Mouse (Mus musculus) lung, embryonic 15.5 days (tissue): Measurements from ENCODE around the gene Itpr2. TPM values are rescaled to one million over a fixed set of nuclear protein-coding genes. Genes with fewer than 3 reads are reported as not detected.
A peak's percentile ranks its signal among the peaks of the same experiment; 100 is the strongest.

Experiments
- ATAC-seq: fragments of 200-750 bp; cut with Nextera tagmentation; 2 replicates; pipeline ENCODE4 v1.8.0; 2017; ENCODE audit warnings: moderate number of reproducible peaks, borderline replicate concordance; ENCODE audit not compliant: low FRiP score, low TSS enrichment; ENCODE audit errors: extremely low read depth
- H3K27ac ChIP-seq: fragments of 300-500 bp; sonication (generic); 2 replicates; pipeline ENCODE4 v1.5.1; 2015; ENCODE audit warnings: moderate library complexity, mild to moderate bottlenecking, inconsistent platforms
- H3K27me3 ChIP-seq: fragments of 300-500 bp; sonication (generic); 2 replicates; pipeline ENCODE4 v1.6.1; 2015; ENCODE audit warnings: inconsistent platforms
- H3K36me3 ChIP-seq: fragments of 300-500 bp; sonication (generic); 2 replicates; pipeline ENCODE4 v1.6.1; 2015; ENCODE audit warnings: inconsistent platforms
- H3K4me1 ChIP-seq: fragments of 300-500 bp; sonication (generic); 2 replicates; pipeline ENCODE4 v1.6.1; 2015; ENCODE audit warnings: inconsistent platforms
- H3K4me2 ChIP-seq: fragments of 300-500 bp; sonication (generic); 2 replicates; pipeline ENCODE4 v1.6.1; 2015; ENCODE audit warnings: inconsistent platforms, mild to moderate bottlenecking, moderate library complexity
- H3K4me3 ChIP-seq: fragments of 300-500 bp; sonication (generic); 2 replicates; pipeline ENCODE4 v1.5.1; 2015; ENCODE audit warnings: mild to moderate bottlenecking, inconsistent platforms
- H3K9ac ChIP-seq: fragments of 300-500 bp; sonication (generic); 2 replicates; pipeline ENCODE4 v1.6.1; 2015; ENCODE audit warnings: inconsistent platforms
- H3K9me3 ChIP-seq: fragments of 300-500 bp; sonication (generic); 2 replicates; pipeline ENCODE4 v1.6.1; 2016; ENCODE audit warnings: inconsistent platforms
- WGBS: fragments of 180-500 bp; shearing (Covaris S2); methylation state at CpG from one replicate; pipeline ENCODE4 v1.1.7; 2015; 5-methylcytosine and 5-hydroxymethylcytosine counted together
- polyA plus RNA-seq: library from polyadenylated mRNA; unstranded; fragments of >200 nt; fragmentation: Nextera tagmentation; extraction: Ambion mirVana; gene quantifications from 2 replicates; pipeline ENCODE4 v1.2.1, GENCODE M21; 2015

Itpr2 gene
- polyA plus RNA-seq, 1 experiment from 2014 or later: 18.8 TPM

GRCm38 (mm10) chr6:146197868-146198379, 304.1 kb downstream of the Itpr2 start:
- ATAC-seq: no peak
- H3K9ac ChIP-seq: no peak overlapping the region
- 93% methylated on average over 7 of the region's 7 CpGs for WGBS

GRCm38 (mm10) chr6:146196701-146197100, 305.3 kb downstream of the Itpr2 start:
- Histone ChIP-seq H3K27ac (no peak overlapping the region), H3K4me2 (no peak overlapping the region), H3K9ac (no peak overlapping the region), H3K9me3 (no peaks in the 10 kb centered on the region), H3K27me3 (no peaks in the 10 kb centered on the region), H3K36me3 (no peaks in the 10 kb centered on the region), H3K4me3 (no peak overlapping the region), H3K4me1 (no peaks in the 10 kb centered on the region)
- ATAC-seq: no peak
- WGBS: 89% methylated on average over 1 of the region's 1 CpGs

More at GRCm38 (mm10) chr6:146197868-146198379, 304.1 kb downstream of the Itpr2 start:
- Histone ChIP-seq H3K9me3 (no peaks in the 10 kb centered on the region), H3K4me1 (no peaks in the 10 kb centered on the region), H3K36me3 (no peaks in the 10 kb centered on the region), H3K27me3 (no peaks in the 10 kb centered on the region), H3K4me2 (no peak overlapping the region), H3K27ac (no peak overlapping the region), H3K4me3 (no peak overlapping the region)

- Histone ChIP-seq H3K27ac (no peak overlapping the region), H3K4me1 (no peaks in the 10 kb centered on the region), H3K27me3 (no peaks in the 10 kb centered on the region), H3K36me3 (no peaks in the 10 kb centered on the region), H3K4me3 (no peak overlapping the region), H3K4me2 (no peak overlapping the region), H3K9ac (no peak overlapping the region), H3K9me3 (no peaks in the 10 kb centered on the region)
- WGBS: 91% methylated on average over 7 of the region's 7 CpGs
- ATAC-seq: no peak
Measured at GRCm38 (mm10) chr6:146195854-146196457, 306.1 kb downstream of the Itpr2 start.

- no peaks in the 10 kb centered on the region for H3K27me3 ChIP-seq
- H3K4me2 ChIP-seq: no peak overlapping the region
- no peak overlapping the region for H3K27ac ChIP-seq
- no peaks in the 10 kb centered on the region for H3K36me3 ChIP-seq
- 84% methylated on average over 5 of the region's 5 CpGs for WGBS
- no peak for ATAC-seq
- no peak overlapping the region for H3K4me3 ChIP-seq
- no peaks in the 10 kb centered on the region for H3K9me3 ChIP-seq
- H3K9ac ChIP-seq: no peak overlapping the region
- H3K4me1 ChIP-seq: no peaks in the 10 kb centered on the region
Measured at GRCm38 (mm10) chr6:146191931-146192330, 310.1 kb downstream of the Itpr2 start.

GRCm38 (mm10) chr6:146190006-146190405, 312.0 kb downstream of the Itpr2 start:
- 33% methylated on average over 8 of the region's 8 CpGs for WGBS
- no peaks in the 10 kb centered on the region for H3K4me1 ChIP-seq
- H3K27ac ChIP-seq: no peak overlapping the region
- no peaks in the 10 kb centered on the region for H3K36me3 ChIP-seq
- no peak overlapping the region for H3K4me2 ChIP-seq
- no peaks in the 10 kb centered on the region for H3K9me3 ChIP-seq
- no peak overlapping the region for H3K4me3 ChIP-seq
- no peaks in the 10 kb centered on the region for H3K27me3 ChIP-seq
- ATAC-seq: no peak
- no peak overlapping the region for H3K9ac ChIP-seq

DNA sequence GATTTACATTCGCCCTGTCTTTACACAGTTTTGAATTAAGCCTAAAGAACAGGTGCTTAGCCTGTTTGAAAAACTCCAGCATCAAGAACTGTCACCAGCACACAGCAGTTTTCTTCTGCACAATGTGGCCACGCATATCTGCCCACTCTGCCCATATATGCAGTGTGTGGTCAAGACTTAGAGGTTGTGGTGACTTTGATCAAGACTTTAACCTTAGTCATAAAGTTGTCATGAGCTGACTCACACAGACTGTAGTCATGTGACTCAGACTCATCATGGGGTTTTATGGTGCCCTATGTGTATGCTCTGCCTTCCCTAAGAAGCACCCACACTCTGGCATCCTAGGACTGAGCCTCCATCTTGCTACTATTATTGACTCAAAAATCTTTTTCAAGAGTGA, 316.5 kb downstream of the Itpr2 start:
- H3K9me3 ChIP-seq: no peaks in the 10 kb centered on the region
- H3K27ac ChIP-seq: no peak overlapping the region
- H3K4me2 ChIP-seq: no peak overlapping the region
- H3K9ac ChIP-seq: no peak overlapping the region
- 81% methylated on average over 2 of the region's 2 CpGs for WGBS
- no peak overlapping the region for H3K4me3 ChIP-seq
- no peak for ATAC-seq
- H3K36me3 ChIP-seq: no peaks in the 10 kb centered on the region
- H3K4me1 ChIP-seq: 0 out of 2 replicates have a peak, but pooled peaks cover 2% of the 10 kb centered on the region
- H3K27me3 ChIP-seq: no peaks in the 10 kb centered on the region

DNA sequence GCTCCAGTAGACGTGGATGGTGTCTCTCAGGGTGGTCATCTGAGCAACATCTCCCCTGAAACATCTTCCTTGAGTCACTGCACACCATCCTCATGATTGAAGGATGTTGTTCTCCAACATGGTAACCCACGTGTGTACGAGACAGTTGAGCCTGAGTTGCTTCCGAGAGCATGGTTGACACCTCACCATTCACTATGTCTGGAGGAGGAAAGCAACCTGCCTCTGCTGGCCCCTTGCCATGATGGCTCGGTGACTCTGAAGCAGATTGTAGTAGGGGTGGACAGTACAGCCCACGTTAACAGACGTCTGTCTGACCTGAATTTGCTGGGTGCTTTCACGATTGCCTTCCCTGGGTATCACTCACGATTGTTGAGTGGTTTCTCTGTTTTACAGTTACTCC, 317.3 kb downstream of the Itpr2 start:
- 82% methylated on average over 9 of the region's 9 CpGs for WGBS
- ATAC-seq: no peak
- no peaks in the 10 kb centered on the region for H3K36me3 ChIP-seq
- H3K4me2 ChIP-seq: no peak overlapping the region
- H3K9me3 ChIP-seq: no peaks in the 10 kb centered on the region
- H3K27me3 ChIP-seq: no peaks in the 10 kb centered on the region
- 0 out of 2 replicates have a peak, but pooled peaks cover 2% of the 10 kb centered on the region for H3K4me1 ChIP-seq
- H3K9ac ChIP-seq: no peak overlapping the region
- H3K4me3 ChIP-seq: no peak overlapping the region
- no peak overlapping the region for H3K27ac ChIP-seq

DNA sequence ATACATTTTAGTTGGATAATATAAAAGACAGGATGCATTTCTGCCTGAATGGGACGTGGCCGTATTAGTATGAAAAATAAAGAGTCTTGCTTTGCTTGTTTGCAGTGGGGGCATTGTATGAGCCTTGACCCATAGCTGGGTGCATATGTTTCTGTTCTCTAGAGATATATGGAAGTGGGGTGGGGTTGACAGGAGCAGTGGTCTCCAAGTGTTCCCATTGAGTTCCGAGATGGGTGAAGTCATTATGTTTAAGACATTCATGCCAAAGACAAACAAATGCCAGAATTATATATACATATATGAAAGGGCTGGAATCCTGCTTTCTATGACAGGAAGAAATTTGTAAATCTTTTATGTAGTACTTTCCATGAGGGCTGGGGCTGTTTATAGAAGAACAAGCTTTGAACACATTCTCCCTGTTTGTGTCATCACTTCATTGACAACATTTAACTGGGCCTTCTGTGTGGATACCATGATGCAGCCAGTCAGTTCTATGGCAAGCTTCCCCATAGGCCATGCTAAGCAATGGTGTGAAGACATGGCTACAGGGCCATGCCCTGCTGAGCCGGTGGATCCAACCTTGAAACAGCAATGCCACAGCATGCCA, 327.3 kb downstream of the Itpr2 start:
- no peak overlapping the region for H3K9ac ChIP-seq
- peaks cover 3% of the 10 kb centered on the region; the same call in 1 of the 2 replicates for H3K4me1 ChIP-seq
- H3K4me2 ChIP-seq: no peak overlapping the region
- WGBS: 49% methylated on average over 4 of the region's 4 CpGs
- no peaks in the 10 kb centered on the region for H3K27me3 ChIP-seq
- H3K9me3 ChIP-seq: no peaks in the 10 kb centered on the region
- H3K27ac ChIP-seq: no peak overlapping the region
- no peak overlapping the region for H3K4me3 ChIP-seq
- peak; percentile 68; the same call in 1 of the 2 replicates for ATAC-seq
- no peaks in the 10 kb centered on the region for H3K36me3 ChIP-seq

DNA sequence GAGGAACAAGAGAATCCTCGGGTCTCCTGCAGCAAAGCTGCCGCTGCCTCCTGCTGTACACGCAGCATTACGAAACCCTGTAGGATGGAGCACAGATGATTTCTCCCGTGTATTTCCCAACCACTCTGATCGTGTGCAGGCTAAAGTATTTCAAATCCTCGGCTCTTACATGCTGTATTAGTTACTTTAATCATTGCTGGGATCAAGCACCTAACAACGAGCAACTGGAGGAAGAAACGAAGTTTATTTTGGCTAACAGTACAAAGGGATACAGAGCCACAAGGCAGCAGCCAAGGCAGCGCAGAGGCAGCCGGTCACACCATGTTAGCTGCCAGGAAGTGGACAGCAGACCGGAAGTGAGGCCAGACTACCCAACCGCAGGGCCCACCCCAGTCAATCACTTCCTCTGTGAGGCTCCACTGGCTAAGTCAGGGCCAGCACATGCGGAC, 331.4 kb downstream of the Itpr2 start:
- 67% methylated on average over 14 of the region's 14 CpGs for WGBS
- no peaks in the 10 kb centered on the region for H3K36me3 ChIP-seq
- no peaks in the 10 kb centered on the region for H3K27me3 ChIP-seq
- peaks cover 3% of the 10 kb centered on the region; the same call in 1 of the 2 replicates for H3K4me1 ChIP-seq
- ATAC-seq: peak; percentile 69; the same call in 1 of the 2 replicates
- H3K9ac ChIP-seq: no peak overlapping the region
- no peak overlapping the region for H3K4me2 ChIP-seq
- H3K27ac ChIP-seq: no peak overlapping the region
- H3K9me3 ChIP-seq: no peaks in the 10 kb centered on the region
- no peak overlapping the region for H3K4me3 ChIP-seq

DNA sequence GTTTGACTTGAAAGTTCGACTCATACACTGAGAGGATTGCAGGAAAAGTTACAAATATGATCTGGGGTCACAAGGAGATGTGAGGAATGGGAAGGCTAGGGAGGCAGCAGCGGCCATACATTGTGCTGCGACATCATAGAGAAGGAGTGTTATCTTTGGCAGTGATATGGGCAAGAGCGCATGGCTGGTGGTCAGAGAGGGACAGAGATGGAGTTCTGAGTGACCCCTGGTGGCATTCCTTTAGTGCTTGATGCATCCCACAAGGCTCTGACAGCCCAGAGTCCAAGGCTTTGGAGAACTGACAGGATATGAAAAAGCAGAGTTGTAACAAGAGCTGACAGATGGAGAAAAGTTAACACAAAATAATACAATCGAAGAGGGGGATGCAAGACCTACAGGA, 334.8 kb downstream of the Itpr2 start:
- no peaks in the 10 kb centered on the region for H3K36me3 ChIP-seq
- H3K27me3 ChIP-seq: no peaks in the 10 kb centered on the region
- no peak overlapping the region for H3K4me2 ChIP-seq
- no peaks in the 10 kb centered on the region for H3K9me3 ChIP-seq
- ATAC-seq: no peak
- H3K27ac ChIP-seq: no peak overlapping the region
- 59% methylated on average over 5 of the region's 5 CpGs for WGBS
- H3K4me1 ChIP-seq: no peaks in the 10 kb centered on the region
- H3K4me3 ChIP-seq: no peak overlapping the region
- H3K9ac ChIP-seq: no peak overlapping the region

DNA sequence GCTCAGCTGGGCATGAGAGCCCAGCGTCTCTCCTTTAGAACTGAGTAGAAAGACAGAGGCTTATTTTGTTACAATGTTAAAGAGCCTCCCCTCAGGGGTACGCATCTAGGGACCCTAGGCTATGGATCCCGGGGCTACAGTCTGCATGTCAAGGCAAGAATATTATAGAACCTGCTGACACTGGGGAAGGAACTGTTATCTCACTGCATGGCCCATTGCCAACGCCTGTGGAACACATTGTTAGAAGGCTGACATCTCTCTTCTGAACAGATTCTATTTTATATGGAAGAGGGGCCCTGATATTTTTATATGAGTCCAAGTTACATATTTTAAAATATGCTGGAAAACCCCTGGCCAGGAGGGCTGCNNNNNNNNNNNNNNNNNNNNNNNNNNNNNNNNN, 342.4 kb downstream of the Itpr2 start:
- no peaks in the 10 kb centered on the region for H3K9me3 ChIP-seq
- 61% methylated on average over 4 of the region's 4 CpGs for WGBS

DNA sequence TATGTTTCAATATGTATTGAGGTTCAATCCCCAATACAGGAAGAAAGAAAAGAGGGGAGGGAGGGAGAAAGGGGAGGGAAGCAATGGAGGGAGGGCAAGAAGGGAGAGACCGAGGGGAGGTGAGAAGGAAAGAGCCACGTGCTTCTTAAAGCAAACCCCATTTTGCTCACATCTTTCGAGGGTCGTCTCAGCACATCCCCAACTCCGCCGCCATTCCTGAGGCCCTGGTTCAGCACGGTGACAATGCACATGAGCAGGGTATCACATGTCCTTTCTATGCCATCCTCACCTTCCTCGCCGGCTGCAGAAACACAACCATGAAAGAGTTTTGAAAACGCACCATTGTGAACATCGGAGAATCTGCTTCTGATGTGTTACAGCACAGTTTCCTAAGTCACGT, 343.3 kb downstream of the Itpr2 start:
- Histone ChIP-seq H3K9ac (no peak overlapping the region), H3K4me3 (no peak overlapping the region), H3K4me2 (no peak overlapping the region), H3K9me3 (no peaks in the 10 kb centered on the region), H3K27ac (no peak overlapping the region), H3K27me3 (no peaks in the 10 kb centered on the region), H3K36me3 (no peaks in the 10 kb centered on the region), H3K4me1 (no peaks in the 10 kb centered on the region)
- 93% methylated on average over 12 of the region's 12 CpGs for WGBS
- no peak for ATAC-seq

More for the DNA sequence above, 342.4 kb downstream of the Itpr2 start:
- H3K27me3 ChIP-seq: no peaks in the 10 kb centered on the region
- no peak for ATAC-seq
- H3K27ac ChIP-seq: no peak overlapping the region
- H3K9ac ChIP-seq: no peak overlapping the region
- no peaks in the 10 kb centered on the region for H3K36me3 ChIP-seq
- no peak overlapping the region for H3K4me3 ChIP-seq
- no peak overlapping the region for H3K4me2 ChIP-seq
- H3K4me1 ChIP-seq: no peaks in the 10 kb centered on the region
